Mouse (Mus musculus) R1 (cell line): ENCODE measurements around the gene Rps6ka1.
"Not testable (repeated sequence)": the region's sequence is repeated elsewhere in the genome, so short reads cannot be mapped to it uniquely, and the experiment has no call there.

Source experiments
- DNase-seq: peaks from one replicate; pipeline ENCODE4 v3.0.0-alpha.2; 2018; ENCODE audit warnings: low read depth, low spot score

Gene Rps6ka1

GRCm38 (mm10) chr4:133863795-133864379, 23.7 kb downstream of the Rps6ka1 start:
- DNase-seq: peak; percentile 41

- no peak for DNase-seq
These were observed 30.1 kb downstream of the Rps6ka1 start for GRCm38 (mm10) chr4:133857527-133857926.

GRCm38 (mm10) chr4:133854621-133855020, 33.0 kb downstream of the Rps6ka1 start:
- DNase-seq: no peak

GRCm38 (mm10) chr4:133853630-133854029, 34.0 kb downstream of the Rps6ka1 start:
- DNase-seq: no peak

GRCm38 (mm10) chr4:133846625-133847024, 41.0 kb downstream of the Rps6ka1 start:
- DNase-seq: no peak

- no peak for DNase-seq
These were observed 42.5 kb downstream of the Rps6ka1 start for GRCm38 (mm10) chr4:133845060-133845459.

GRCm38 (mm10) chr4:133844209-133844841, 43.3 kb downstream of the Rps6ka1 start:
- DNase-seq: no peak

GRCm38 (mm10) chr4:133842992-133843737, 44.4 kb downstream of the Rps6ka1 start:
- DNase-seq: no peak

- DNase-seq: not testable (repeated sequence)
These were observed 45.7 kb downstream of the Rps6ka1 start for GRCm38 (mm10) chr4:133841756-133842483.

GRCm38 (mm10) chr4:133841035-133841434, 46.6 kb downstream of the Rps6ka1 start:
- DNase-seq: peak; percentile 96

GRCm38 (mm10) chr4:133840501-133840900, 47.1 kb downstream of the Rps6ka1 start:
- peak; percentile 85 for DNase-seq

- peak; percentile 91 for DNase-seq
These were observed 48.2 kb downstream of the Rps6ka1 start for GRCm38 (mm10) chr4:133839385-133839826.

GRCm38 (mm10) chr4:133836575-133836974, 51.0 kb downstream of the Rps6ka1 start:
- DNase-seq: peak; percentile 78

- DNase-seq: peak; percentile 68
These were observed 52.4 kb downstream of the Rps6ka1 start for GRCm38 (mm10) chr4:133835211-133835610.

GRCm38 (mm10) chr4:133832945-133833874, 54.4 kb downstream of the Rps6ka1 start:
- peak; percentile 96 for DNase-seq

- DNase-seq: no peak
These were observed 57.1 kb downstream of the Rps6ka1 start for GRCm38 (mm10) chr4:133830453-133830852.

GRCm38 (mm10) chr4:133829281-133830070, 58.1 kb downstream of the Rps6ka1 start:
- DNase-seq: peak; percentile 73

- no peak for DNase-seq
These were observed 59.5 kb downstream of the Rps6ka1 start for GRCm38 (mm10) chr4:133827887-133828794.

- no peak for DNase-seq
These were observed 60.2 kb downstream of the Rps6ka1 start for GRCm38 (mm10) chr4:133827354-133827753.
